Mouse (Mus musculus): Measurements from ENCODE around the gene Supt6. TPM values are rescaled to one million over a fixed set of nuclear protein-coding genes. Genes with fewer than 3 reads are reported as not detected.
A peak's percentile ranks its signal among the peaks of the same experiment; 100 is the strongest.

Gene Supt6
- polyA plus RNA-seq, 1 experiment from 2014 or later = 26.6 TPM

DNA sequence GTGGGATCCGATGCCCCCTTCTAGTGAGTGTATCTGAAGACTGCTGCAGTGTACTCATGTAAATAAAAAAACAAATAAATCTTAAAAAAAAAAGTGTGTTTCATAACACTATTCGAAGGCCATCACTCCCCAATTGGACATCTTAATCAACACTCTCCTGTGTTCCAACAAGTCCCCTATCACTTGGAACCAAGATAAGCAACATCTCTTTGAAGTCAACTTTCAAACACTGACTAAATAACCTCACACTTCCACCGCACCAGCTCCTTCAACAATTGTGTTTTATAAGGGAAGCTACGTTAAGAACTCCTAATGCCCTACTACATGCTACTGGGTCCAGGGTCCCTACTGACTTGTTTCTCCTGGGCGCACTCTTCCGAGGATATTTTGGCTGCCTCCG lies 63.3 kb downstream of the Supt6 start:
- 10% methylated on average over 7 of the region's 7 CpGs for WGBS

DNA sequence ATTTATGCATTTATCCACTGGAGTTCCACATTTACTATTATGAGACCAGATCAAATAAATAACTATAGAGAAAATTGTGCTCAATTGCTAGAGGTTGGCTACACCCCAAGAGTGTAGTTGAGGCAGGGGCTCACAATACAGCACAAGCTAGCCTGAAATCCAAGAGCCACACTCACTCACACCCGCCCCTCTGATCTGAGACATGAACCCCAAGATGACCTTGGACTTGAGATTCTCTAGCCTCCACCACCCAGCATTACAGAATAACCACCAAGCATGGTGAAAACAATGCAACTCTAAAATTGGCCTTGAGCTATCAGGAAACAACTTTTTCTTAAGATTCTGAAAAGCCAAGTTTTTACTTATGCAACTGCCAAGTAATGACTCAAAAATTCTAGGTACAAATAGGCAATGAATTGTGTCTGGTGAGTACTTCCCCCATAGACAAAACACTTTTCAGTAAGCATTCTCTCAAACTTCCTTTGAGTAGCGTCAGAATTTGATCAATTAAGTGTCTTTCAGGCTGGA lies 63.9 kb downstream of the Supt6 start:
- no peaks in the 10 kb centered on the region for H3K9me3 ChIP-seq (ENCODE audit: control insufficient read depth, low read length)
- no peak for DNase-seq (ENCODE audit: low spot score)
- H3K9ac ChIP-seq (ENCODE audit: low read depth, low read length) = peak overlapping the region; percentile 91
- ATAC-seq (ENCODE audit: low read depth) = no peak
- H3K4me2 ChIP-seq (ENCODE audit: low read depth, low read length) = peak overlapping the region; percentile 98
- H3K4me3 ChIP-seq (ENCODE audit: low read depth, low read length) = peak overlapping the region; percentile 83
- H3K27ac ChIP-seq (replicated peaks; ENCODE audit: low read depth, low read length) = no peak overlapping the region
- H3K27me3 ChIP-seq (replicated peaks; ENCODE audit: control insufficient read depth, insufficient read depth, low read length) = no peaks in the 10 kb centered on the region
- WGBS = 37% methylated on average over 2 of the region's 2 CpGs
- H3K4me1 ChIP-seq (ENCODE audit: control insufficient read depth, insufficient read depth, low read length) = peaks cover 20% of the 10 kb centered on the region
- peaks cover 33% of the 10 kb centered on the region for H3K36me3 ChIP-seq (ENCODE audit: control insufficient read depth, insufficient read depth, low read length)

More for the DNA sequence above, 63.3 kb downstream of the Supt6 start:
- H3K9me3 ChIP-seq (ENCODE audit: control insufficient read depth, low read length) = no peaks in the 10 kb centered on the region
- ATAC-seq (ENCODE audit: low read depth) (no peak), DNase-seq (ENCODE audit: low spot score) (no peak)
- peak overlapping the region; percentile 83 for H3K4me3 ChIP-seq (ENCODE audit: low read depth, low read length)
- 0 out of 2 replicates have a peak overlapping the region, but pooled peaks have one; percentile 91 for H3K27ac ChIP-seq (replicated peaks; ENCODE audit: low read depth, low read length)
- peak overlapping the region; percentile 98 for H3K4me2 ChIP-seq (ENCODE audit: low read depth, low read length)
- H3K4me1 ChIP-seq (ENCODE audit: control insufficient read depth, insufficient read depth, low read length) = peaks cover 19% of the 10 kb centered on the region
- no peaks in the 10 kb centered on the region for H3K27me3 ChIP-seq (replicated peaks; ENCODE audit: control insufficient read depth, insufficient read depth, low read length)
- peaks cover 33% of the 10 kb centered on the region for H3K36me3 ChIP-seq (ENCODE audit: control insufficient read depth, insufficient read depth, low read length)
- H3K9ac ChIP-seq (ENCODE audit: low read depth, low read length) = peak overlapping the region; percentile 91

- no peak overlapping the region; the same call in 1 of the 2 replicates for H3K4me3 ChIP-seq (ENCODE audit: low read depth, low read length)
- H3K27me3 ChIP-seq (replicated peaks; ENCODE audit: control insufficient read depth, insufficient read depth, low read length) = no peaks in the 10 kb centered on the region
- ATAC-seq (ENCODE audit: low read depth) (no peak), DNase-seq (ENCODE audit: low spot score) (no peak)
- peaks cover 24% of the 10 kb centered on the region for H3K4me1 ChIP-seq (ENCODE audit: control insufficient read depth, insufficient read depth, low read length)
- H3K4me2 ChIP-seq (ENCODE audit: low read depth, low read length) = peak overlapping the region; percentile 98
- no peak overlapping the region for H3K27ac ChIP-seq (replicated peaks; ENCODE audit: low read depth, low read length)
- WGBS = 73% methylated on average over 6 of the region's 6 CpGs
- peaks cover 33% of the 10 kb centered on the region for H3K36me3 ChIP-seq (ENCODE audit: control insufficient read depth, insufficient read depth, low read length)
- H3K9ac ChIP-seq (ENCODE audit: low read depth, low read length) = no peak overlapping the region; the same call in 1 of the 2 replicates
- no peaks in the 10 kb centered on the region for H3K9me3 ChIP-seq (ENCODE audit: control insufficient read depth, low read length)
Observed at GRCm38 (mm10) chr11:78180081-78180761, 65.6 kb downstream of the Supt6 start.

- Histone ChIP-seq H3K9ac (ENCODE audit: low read depth, low read length) (peak overlapping the region; percentile 86), H3K27ac (replicated peaks; ENCODE audit: low read depth, low read length) (peak overlapping the region; percentile 44; the same call in 1 of the 2 replicates), H3K4me1 (ENCODE audit: control insufficient read depth, insufficient read depth, low read length) (peaks cover 24% of the 10 kb centered on the region), H3K36me3 (ENCODE audit: control insufficient read depth, insufficient read depth, low read length) (peaks cover 33% of the 10 kb centered on the region), H3K4me3 (ENCODE audit: low read depth, low read length) (peak overlapping the region; percentile 70), H3K9me3 (ENCODE audit: control insufficient read depth, low read length) (no peaks in the 10 kb centered on the region), H3K4me2 (ENCODE audit: low read depth, low read length) (peak overlapping the region; percentile 98), H3K27me3 (replicated peaks; ENCODE audit: control insufficient read depth, insufficient read depth, low read length) (no peaks in the 10 kb centered on the region)
- 22% methylated on average over 8 of the region's 8 CpGs for WGBS
- DNase-seq (ENCODE audit: low spot score) (no peak), ATAC-seq (ENCODE audit: low read depth) (no peak)
Observed at GRCm38 (mm10) chr11:78179438-78179999, 66.3 kb downstream of the Supt6 start.

DNA sequence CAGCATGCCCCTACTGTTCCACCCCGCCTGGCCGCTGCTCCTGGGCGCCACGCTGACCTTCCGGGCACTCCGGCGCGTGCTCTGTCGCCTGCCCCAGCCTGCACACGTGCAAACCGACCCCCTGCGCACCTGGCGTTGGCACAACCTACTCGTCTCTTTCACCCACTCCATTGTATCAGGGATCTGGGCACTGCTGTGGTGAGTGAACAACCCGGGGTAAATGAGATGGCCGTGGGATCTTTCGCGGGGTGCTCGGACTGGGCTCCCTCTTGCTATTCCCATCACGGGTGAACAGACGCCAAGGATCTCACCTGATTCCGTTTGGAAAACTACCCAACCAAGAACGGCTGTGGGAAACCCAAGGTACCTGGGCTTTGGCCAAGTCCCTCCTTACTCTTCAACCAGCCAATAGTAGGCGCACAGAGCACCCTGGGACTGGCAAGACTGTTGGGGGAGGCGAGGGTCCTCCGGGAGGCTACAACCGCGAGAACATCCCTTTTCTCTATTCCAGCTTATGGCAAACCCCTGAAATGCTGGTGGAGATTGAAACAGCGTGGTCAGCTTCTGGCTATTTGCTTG lies 66.8 kb downstream of the Supt6 start:
- ATAC-seq (ENCODE audit: low read depth) (peak; percentile 9; the same call in 1 of the 2 replicates), DNase-seq (ENCODE audit: low spot score) (peak; percentile 93)
- Histone ChIP-seq H3K4me3 (ENCODE audit: low read depth, low read length) (peak overlapping the region; percentile 70), H3K9me3 (ENCODE audit: control insufficient read depth, low read length) (no peaks in the 10 kb centered on the region), H3K36me3 (ENCODE audit: control insufficient read depth, insufficient read depth, low read length) (peaks cover 33% of the 10 kb centered on the region), H3K27ac (replicated peaks; ENCODE audit: low read depth, low read length) (peak overlapping the region; percentile 97), H3K4me1 (ENCODE audit: control insufficient read depth, insufficient read depth, low read length) (peaks cover 21% of the 10 kb centered on the region), H3K9ac (ENCODE audit: low read depth, low read length) (peak overlapping the region; percentile 86), H3K4me2 (ENCODE audit: low read depth, low read length) (peak overlapping the region; percentile 98), H3K27me3 (replicated peaks; ENCODE audit: control insufficient read depth, insufficient read depth, low read length) (no peaks in the 10 kb centered on the region)
- WGBS = under 1% methylated on average over 27 of the region's 29 CpGs

- Histone ChIP-seq H3K4me3 (ENCODE audit: low read depth, low read length) (peak overlapping the region; percentile 70), H3K9me3 (ENCODE audit: control insufficient read depth, low read length) (no peaks in the 10 kb centered on the region), H3K4me2 (ENCODE audit: low read depth, low read length) (peak overlapping the region; percentile 98), H3K27me3 (replicated peaks; ENCODE audit: control insufficient read depth, insufficient read depth, low read length) (no peaks in the 10 kb centered on the region), H3K9ac (ENCODE audit: low read depth, low read length) (peak overlapping the region; percentile 86), H3K36me3 (ENCODE audit: control insufficient read depth, insufficient read depth, low read length) (peaks cover 33% of the 10 kb centered on the region), H3K4me1 (ENCODE audit: control insufficient read depth, insufficient read depth, low read length) (peaks cover 20% of the 10 kb centered on the region), H3K27ac (replicated peaks; ENCODE audit: low read depth, low read length) (peak overlapping the region; percentile 97)
- WGBS = 0% methylated on average over 26 of the region's 84 CpGs
- peak; percentile 97 for DNase-seq (ENCODE audit: low spot score)
- peak; percentile 92 for ATAC-seq (ENCODE audit: low read depth)
Observed at GRCm38 (mm10) chr11:78177903-78178858, 67.6 kb downstream of the Supt6 start.

- Histone ChIP-seq H3K36me3 (ENCODE audit: control insufficient read depth, insufficient read depth, low read length) (peaks cover 32% of the 10 kb centered on the region), H3K4me2 (ENCODE audit: low read depth, low read length) (peak overlapping the region; percentile 98), H3K27me3 (replicated peaks; ENCODE audit: control insufficient read depth, insufficient read depth, low read length) (no peaks in the 10 kb centered on the region), H3K9me3 (ENCODE audit: control insufficient read depth, low read length) (no peaks in the 10 kb centered on the region), H3K9ac (ENCODE audit: low read depth, low read length) (peak overlapping the region; percentile 86), H3K27ac (replicated peaks; ENCODE audit: low read depth, low read length) (peak overlapping the region; percentile 97; the same call in 1 of the 2 replicates), H3K4me1 (ENCODE audit: control insufficient read depth, insufficient read depth, low read length) (peaks cover 20% of the 10 kb centered on the region), H3K4me3 (ENCODE audit: low read depth, low read length) (peak overlapping the region; percentile 70)
- ATAC-seq (ENCODE audit: low read depth) = no peak
- 1% methylated on average over 10 of the region's 10 CpGs for WGBS
- peak; percentile 48 for DNase-seq (ENCODE audit: low spot score)
Observed at GRCm38 (mm10) chr11:78177437-78177836, 68.3 kb downstream of the Supt6 start.

- Histone ChIP-seq H3K36me3 (ENCODE audit: control insufficient read depth, insufficient read depth, low read length) (peaks cover 27% of the 10 kb centered on the region), H3K4me3 (ENCODE audit: low read depth, low read length) (peak overlapping the region; percentile 70), H3K4me1 (ENCODE audit: control insufficient read depth, insufficient read depth, low read length) (peaks cover 16% of the 10 kb centered on the region), H3K9ac (ENCODE audit: low read depth, low read length) (peak overlapping the region; percentile 86), H3K9me3 (ENCODE audit: control insufficient read depth, low read length) (no peaks in the 10 kb centered on the region), H3K27ac (replicated peaks; ENCODE audit: low read depth, low read length) (peak overlapping the region; percentile 97; the same call in 1 of the 2 replicates), H3K27me3 (replicated peaks; ENCODE audit: control insufficient read depth, insufficient read depth, low read length) (no peaks in the 10 kb centered on the region), H3K4me2 (ENCODE audit: low read depth, low read length) (peak overlapping the region; percentile 98)
- WGBS = under 1% methylated on average over 23 of the region's 23 CpGs
- no peak for DNase-seq (ENCODE audit: low spot score)
- no peak for ATAC-seq (ENCODE audit: low read depth)
Observed at GRCm38 (mm10) chr11:78176905-78177331, 68.9 kb downstream of the Supt6 start.

All from embryonic facial prominence, embryonic 14.5 days (tissue).